Mouse (Mus musculus) liver, postnatal 0 days (tissue): Measurements from ENCODE around the gene Lsp1. TPM values are rescaled to one million over a fixed set of nuclear protein-coding genes. Genes with fewer than 3 reads are reported as not detected.

Experiments used
- ATAC-seq: fragments of 200-750 bp; cut with Nextera tagmentation; 2 replicates; pipeline ENCODE4 v1.8.0; 2017; ENCODE audit warnings: mild to moderate bottlenecking, moderate library complexity
- DNase-seq: peaks from one replicate; pipeline ENCODE4 v3.0.0-alpha.2; 2016
- H3K27ac ChIP-seq: fragments of 300-500 bp; sonication (generic); 2 replicates; pipeline ENCODE4 v1.5.1; 2014; ENCODE audit warnings: antibody characterized with exemption, moderate library complexity, mild to moderate bottlenecking, low read depth
- H3K27me3 ChIP-seq: fragments of 300-500 bp; sonication (generic); 2 replicates; pipeline ENCODE4 v1.6.1; 2014; ENCODE audit warnings: low read length, control low read depth, mixed read lengths; ENCODE audit not compliant: insufficient read depth
- H3K36me3 ChIP-seq: fragments of 300-500 bp; sonication (generic); replicated peaks from 2 replicates; pipeline ENCODE4 v1.6.1; 2014; ENCODE audit warnings: mild to moderate bottlenecking, control low read depth, low read length, moderate library complexity, mixed read lengths; ENCODE audit not compliant: insufficient read depth
- H3K4me1 ChIP-seq: fragments of 300-500 bp; sonication (generic); 2 replicates; pipeline ENCODE4 v1.6.1; 2014; ENCODE audit warnings: antibody characterized with exemption, mild to moderate bottlenecking, control low read depth; ENCODE audit not compliant: insufficient read depth
- H3K4me2 ChIP-seq: fragments of 300-500 bp; sonication (generic); 2 replicates; pipeline ENCODE4 v1.6.1; 2014; ENCODE audit warnings: low read depth, mild to moderate bottlenecking, low read length, moderate library complexity, mixed read lengths
- H3K4me3 ChIP-seq: fragments of 300-500 bp; sonication (generic); 2 replicates; pipeline ENCODE4 v1.5.1; 2014; ENCODE audit warnings: low read depth, low read length
- H3K9ac ChIP-seq: fragments of 300-500 bp; sonication (generic); replicated peaks from 2 replicates; pipeline ENCODE4 v1.6.1; 2014; ENCODE audit warnings: mild to moderate bottlenecking, moderate library complexity
- H3K9me3 ChIP-seq: fragments of 300-500 bp; sonication (generic); 2 replicates; pipeline ENCODE4 v1.6.1; 2016; ENCODE audit warnings: mild to moderate bottlenecking, control low read depth, low read length, mixed read lengths
- CTCF ChIP-seq: sonication (generic); IDR thresholded peaks from 2 replicates; pipeline ENCODE4 v1.5.1; 2016; ENCODE audit warnings: antibody characterized with exemption, low read depth
- EP300 ChIP-seq: IDR thresholded peaks from 2 replicates; pipeline ENCODE4 v1.6.1; 2016; ENCODE audit warnings: antibody characterized with exemption, low read depth, mild to moderate bottlenecking
- WGBS: fragments of 180-500 bp; shearing (Covaris S2); extraction: QIAGEN DNeasy Blood & Tissue Kit; methylation state at CpG from one replicate; pipeline ENCODE4 v1.1.7; 2014; ENCODE audit not compliant: insufficient replicate concordance; 5-methylcytosine and 5-hydroxymethylcytosine counted together
- polyA plus RNA-seq: library from polyadenylated mRNA; unstranded; fragments of >200 nt; fragmentation: Nextera tagmentation; extraction: Ambion mirVana; gene quantifications from 2 replicates; pipeline ENCODE4 v1.2.1, GENCODE M21; 2015

Lsp1 gene
- polyA plus RNA-seq, 1 experiment from 2014 or later, result 31.5 TPM

GRCm38 (mm10) chr7:142475641-142476040 is 15.0 kb downstream of the Lsp1 start:
- TF ChIP-seq EP300, result no peak
- no peak for TF ChIP-seq CTCF
- Histone ChIP-seq H3K4me2 (no peak overlapping the region), H3K27ac (no peak overlapping the region)

GRCm38 (mm10) chr7:142476271-142476670 is 15.7 kb downstream of the Lsp1 start:
- 74% methylated on average over 5 of the region's 5 CpGs for WGBS
- no peaks in the 10 kb centered on the region for H3K27me3 ChIP-seq
- no peaks in the 10 kb centered on the region for H3K9me3 ChIP-seq
- TF ChIP-seq CTCF, result no peak
- no peak for TF ChIP-seq EP300
- no peak for ATAC-seq
- H3K9ac ChIP-seq, result no peak overlapping the region
- no peak overlapping the region for H3K4me3 ChIP-seq
- H3K4me1 ChIP-seq, result peaks cover 5% of the 10 kb centered on the region
- H3K27ac ChIP-seq, result no peak overlapping the region
- DNase-seq, result no peak
- no peak overlapping the region for H3K4me2 ChIP-seq
- no peaks in the 10 kb centered on the region for H3K36me3 ChIP-seq

More at GRCm38 (mm10) chr7:142475641-142476040, 15.0 kb downstream of the Lsp1 start:
- Histone ChIP-seq H3K4me3 (no peak overlapping the region), H3K27me3 (no peaks in the 10 kb centered on the region), H3K4me1 (no peaks in the 10 kb centered on the region), H3K36me3 (no peaks in the 10 kb centered on the region), H3K9ac (no peak overlapping the region), H3K9me3 (no peaks in the 10 kb centered on the region)
- WGBS, result 71% methylated on average over 7 of the region's 7 CpGs
- DNase-seq (no peak), ATAC-seq (no peak)

GRCm38 (mm10) chr7:142476795-142477452 is 16.3 kb downstream of the Lsp1 start:
- 75% methylated on average over 13 of the region's 13 CpGs for WGBS
- H3K27me3 ChIP-seq, result no peaks in the 10 kb centered on the region
- peaks cover 12% of the 10 kb centered on the region for H3K4me1 ChIP-seq
- DNase-seq, result no peak
- no peak overlapping the region for H3K4me3 ChIP-seq
- H3K9me3 ChIP-seq, result no peaks in the 10 kb centered on the region
- no peaks in the 10 kb centered on the region for H3K36me3 ChIP-seq
- no peak for ATAC-seq
- TF ChIP-seq CTCF, result no peak
- no peak for TF ChIP-seq EP300
- H3K9ac ChIP-seq, result no peak overlapping the region
- H3K4me2 ChIP-seq, result no peak overlapping the region
- no peak overlapping the region for H3K27ac ChIP-seq

GRCm38 (mm10) chr7:142478001-142478400 is 17.4 kb downstream of the Lsp1 start:
- TF ChIP-seq CTCF (no peak), EP300 (no peak)
- no peak overlapping the region for H3K4me3 ChIP-seq
- H3K27ac ChIP-seq, result no peak overlapping the region
- peaks cover 16% of the 10 kb centered on the region for H3K4me1 ChIP-seq
- no peaks in the 10 kb centered on the region for H3K36me3 ChIP-seq
- H3K4me2 ChIP-seq, result no peak overlapping the region
- ATAC-seq, result no peak
- no peak for DNase-seq
- H3K9ac ChIP-seq, result no peak overlapping the region
- H3K27me3 ChIP-seq, result no peaks in the 10 kb centered on the region
- no peaks in the 10 kb centered on the region for H3K9me3 ChIP-seq
- 86% methylated on average over 6 of the region's 6 CpGs for WGBS

GRCm38 (mm10) chr7:142478574-142478973 is 18.0 kb downstream of the Lsp1 start:
- Histone ChIP-seq H3K4me2 (no peak overlapping the region), H3K27me3 (no peaks in the 10 kb centered on the region), H3K36me3 (no peaks in the 10 kb centered on the region), H3K4me1 (peaks cover 16% of the 10 kb centered on the region), H3K27ac (no peak overlapping the region), H3K9ac (no peak overlapping the region), H3K9me3 (no peaks in the 10 kb centered on the region), H3K4me3 (no peak overlapping the region)
- TF ChIP-seq EP300, result no peak
- no peak for TF ChIP-seq CTCF
- DNase-seq (no peak), ATAC-seq (no peak)
- 89% methylated on average over 2 of the region's 2 CpGs for WGBS

- no peak overlapping the region for H3K4me2 ChIP-seq
- H3K4me3 ChIP-seq, result no peak overlapping the region
- TF ChIP-seq CTCF, result no peak
- TF ChIP-seq EP300, result no peak
- no peaks in the 10 kb centered on the region for H3K27me3 ChIP-seq
- no peak overlapping the region for H3K9ac ChIP-seq
- no peak overlapping the region for H3K27ac ChIP-seq
- no peaks in the 10 kb centered on the region for H3K9me3 ChIP-seq
- H3K36me3 ChIP-seq, result 0 out of 2 replicates have a peak, but pooled peaks cover 2% of the 10 kb centered on the region
- no peak for ATAC-seq
- H3K4me1 ChIP-seq, result peaks cover 16% of the 10 kb centered on the region
- no peak for DNase-seq
Measured at GRCm38 (mm10) chr7:142479307-142479706, 18.7 kb downstream of the Lsp1 start.
